Mouse (Mus musculus) G1E (cell line): ENCODE data around the gene Fam163b. TPM values are rescaled to one million over a fixed set of nuclear protein-coding genes. Genes with fewer than 3 reads are reported as not detected.

Experiments used
- ATAC-seq: 2 replicates; pipeline ENCODE4 v1.8.0; 2016; ENCODE audit warnings: mild to moderate bottlenecking; ENCODE audit not compliant: insufficient number of reproducible peaks, poor library complexity, low FRiP score, severe bottlenecking; ENCODE audit errors: extremely low read depth
- DNase-seq: peaks from one replicate; pipeline ENCODE4 v3.0.0; 2012; ENCODE audit warnings: low spot score
- H3K27me3 ChIP-seq: 2 replicates; pipeline ENCODE4 v1.6.1; 2012; ENCODE audit warnings: mild to moderate bottlenecking, low read length, inconsistent platforms; ENCODE audit not compliant: insufficient read depth
- H3K36me3 ChIP-seq: replicated peaks from 2 replicates; pipeline ENCODE3; 2012; ENCODE audit warnings: mild to moderate bottlenecking, inconsistent platforms
- H3K4me1 ChIP-seq: 2 replicates; pipeline ENCODE4 v1.6.1; 2012; ENCODE audit warnings: low read depth, low read length, inconsistent platforms, mixed read lengths; ENCODE audit not compliant: insufficient read depth
- H3K4me3 ChIP-seq: 2 replicates; pipeline ENCODE4 v1.5.1; 2012; ENCODE audit warnings: low read depth, mild to moderate bottlenecking, inconsistent platforms, low read length, moderate library complexity, mixed read lengths
- H3K9me3 ChIP-seq: replicated peaks from 2 replicates; pipeline ENCODE4 v1.6.1; 2012; ENCODE audit warnings: inconsistent platforms
- CTCF ChIP-seq: IDR thresholded peaks from 2 replicates; pipeline ENCODE4 v1.5.1; 2012; ENCODE audit warnings: low read depth, low read length, inconsistent platforms, mixed read lengths
- GATA1 ChIP-seq: IDR thresholded peaks from 2 replicates; pipeline ENCODE4 v1.6.1; 2012; ENCODE audit warnings: borderline replicate concordance, low read length, inconsistent platforms, mixed read lengths
- GATA2 ChIP-seq: IDR thresholded peaks from 2 replicates; pipeline ENCODE4 v1.6.1; 2012; ENCODE audit warnings: low read depth, low read length, inconsistent platforms, borderline replicate concordance
- POLR2AphosphoS5 ChIP-seq: IDR thresholded peaks from 2 replicates; pipeline ENCODE4 v1.6.1; 2012; ENCODE audit warnings: low read depth, low read length, inconsistent platforms; ENCODE audit not compliant: insufficient replicate concordance
- TAL1 ChIP-seq: conservative IDR thresholded peaks from 2 replicates; pipeline ENCODE4 v1.6.1; 2012; ENCODE audit warnings: low read depth, low read length, inconsistent platforms, mixed read lengths
- polyA plus RNA-seq: library from polyadenylated mRNA; stranded (reverse); fragments of >175 nt; gene quantifications from 2 replicates; pipeline ENCODE4 v1.2.3, GENCODE M21; 2012
- total RNA-seq, 2 experiments: library from RNA; stranded (forward) in 1 of 2; stranded (reverse) in 1 of 2; fragments of 200-1000 nt in 1 of 2; fragments of >200 nt in 1 of 2; fragmentation: Nextera tagmentation in 1 of 2; gene quantifications; 2 replicates each; pipeline ENCODE4 v1.2.3; 2014 to 2017

Gene Fam163b
- total RNA-seq (2014; fragmentation: Nextera tagmentation) (not detected in 2 replicates), total RNA-seq (2017) (0.16 TPM in 1 of 2 replicates, not detected in the other), polyA plus RNA-seq (not detected in 2 replicates)

DNA sequence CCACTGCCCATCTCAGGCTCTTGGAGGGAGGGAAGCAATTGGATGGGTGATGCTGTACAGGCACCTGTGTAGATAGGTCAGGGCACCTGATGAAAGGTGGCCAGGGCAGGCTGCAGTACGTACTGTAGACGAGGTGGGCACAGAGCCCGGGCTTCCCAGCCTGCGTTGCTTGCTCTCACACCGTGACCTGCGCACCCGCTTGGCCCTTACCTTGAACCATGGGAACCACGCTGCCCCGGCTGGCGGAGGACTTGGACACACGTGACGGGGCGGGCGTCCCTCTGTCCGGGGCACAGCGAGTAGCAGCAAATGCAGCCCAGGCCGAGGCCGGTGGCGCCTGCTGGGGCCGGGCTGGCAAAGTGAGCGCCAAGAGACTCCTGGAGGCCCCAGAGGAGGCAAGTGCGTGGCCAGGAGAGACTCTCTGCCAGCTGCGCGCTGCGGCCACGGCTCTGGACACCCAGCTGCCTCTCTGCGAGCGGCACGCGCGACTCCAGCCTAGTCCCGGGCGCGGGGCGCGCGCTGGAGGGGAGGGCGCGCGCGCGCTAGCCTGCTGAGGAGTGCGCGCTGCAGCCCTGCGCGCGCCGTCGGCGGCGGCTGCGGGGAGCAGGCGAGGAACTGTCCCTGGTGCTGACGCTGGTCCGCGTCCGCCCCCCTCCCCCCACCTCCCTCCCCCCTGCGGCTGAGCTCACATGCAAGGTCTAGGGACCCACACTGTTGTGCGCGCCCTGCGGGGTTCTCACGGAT, at the start of gene Fam163b:
Gene Fam163b (minus strand): TSS at position 542 of the 744 bp plus-strand sequence.
- no peaks in the 10 kb centered on the region for H3K36me3 ChIP-seq
- DNase-seq (no peak), ATAC-seq (no peak)
- H3K4me3 ChIP-seq = no peak within 1 kb of the TSS
- H3K4me1 ChIP-seq = no peaks in the 10 kb centered on the region
- no peaks in the 10 kb centered on the region for H3K9me3 ChIP-seq
- no peaks in the 10 kb centered on the region; the same call in none of the 2 replicates for H3K27me3 ChIP-seq
- no peak for TF ChIP-seq POLR2AphosphoS5
- TF ChIP-seq GATA2 = no peak
- no peak for TF ChIP-seq CTCF
- TF ChIP-seq GATA1 = no peak
- no peak for TF ChIP-seq TAL1

DNA sequence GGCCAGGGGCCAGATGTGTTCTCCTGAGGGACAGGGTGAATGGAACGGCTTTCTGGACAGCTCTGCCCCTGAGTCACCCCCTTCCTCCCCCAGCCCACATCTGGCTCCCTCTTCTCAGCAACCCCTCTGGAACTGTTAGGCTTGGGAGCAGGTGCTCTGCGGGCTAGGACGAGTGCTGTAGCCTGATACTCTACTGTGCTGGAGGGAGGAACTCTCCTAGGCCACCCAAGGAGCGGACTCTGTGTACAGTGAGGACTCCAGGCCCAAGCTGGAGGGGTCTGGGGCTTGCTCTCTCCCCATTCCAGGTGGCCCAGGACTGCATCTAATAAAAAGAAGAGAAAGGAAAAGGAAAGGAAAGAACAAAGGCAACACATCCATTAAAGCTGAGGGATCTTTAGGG, 47.7 kb upstream of the Fam163b start:
- H3K4me3 ChIP-seq = no peak overlapping the region
- no peak for ATAC-seq
- no peak for DNase-seq
- H3K36me3 ChIP-seq = no peaks in the 10 kb centered on the region
- H3K4me1 ChIP-seq = no peaks in the 10 kb centered on the region
- peaks cover 20% of the 10 kb centered on the region; the same call in 1 of the 2 replicates for H3K27me3 ChIP-seq
- no peaks in the 10 kb centered on the region for H3K9me3 ChIP-seq
- TF ChIP-seq GATA2 (no peak), CTCF (no peak), POLR2AphosphoS5 (no peak), TAL1 (no peak), GATA1 (no peak)

DNA sequence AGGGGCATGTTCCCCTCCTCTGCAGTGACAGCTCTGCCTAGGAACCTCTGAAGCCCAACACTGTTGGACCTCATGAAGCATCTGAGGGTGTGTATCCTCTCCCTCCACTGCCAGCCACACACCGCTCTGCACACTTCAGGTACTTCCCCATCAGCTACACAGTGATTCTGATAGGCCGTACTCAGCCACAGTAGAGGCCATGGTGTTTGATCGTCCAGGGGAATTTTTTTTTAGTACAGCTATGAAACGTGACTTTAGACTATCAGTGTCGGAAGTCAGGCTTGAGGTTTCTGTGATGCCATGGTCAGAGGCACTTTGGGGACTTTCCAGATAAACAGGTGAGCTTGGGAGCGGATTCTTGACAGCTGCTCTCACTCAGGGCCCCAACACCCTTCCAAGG, 45.2 kb upstream of the Fam163b start:
- DNase-seq (no peak), ATAC-seq (no peak)
- TF ChIP-seq GATA1 = no peak
- TF ChIP-seq GATA2 = no peak
- no peak for TF ChIP-seq CTCF
- TF ChIP-seq POLR2AphosphoS5 = no peak
- no peak for TF ChIP-seq TAL1
- no peak overlapping the region for H3K4me3 ChIP-seq
- no peaks in the 10 kb centered on the region for H3K4me1 ChIP-seq
- no peaks in the 10 kb centered on the region for H3K9me3 ChIP-seq
- H3K27me3 ChIP-seq = peaks cover 32% of the 10 kb centered on the region
- H3K36me3 ChIP-seq = no peaks in the 10 kb centered on the region

DNA sequence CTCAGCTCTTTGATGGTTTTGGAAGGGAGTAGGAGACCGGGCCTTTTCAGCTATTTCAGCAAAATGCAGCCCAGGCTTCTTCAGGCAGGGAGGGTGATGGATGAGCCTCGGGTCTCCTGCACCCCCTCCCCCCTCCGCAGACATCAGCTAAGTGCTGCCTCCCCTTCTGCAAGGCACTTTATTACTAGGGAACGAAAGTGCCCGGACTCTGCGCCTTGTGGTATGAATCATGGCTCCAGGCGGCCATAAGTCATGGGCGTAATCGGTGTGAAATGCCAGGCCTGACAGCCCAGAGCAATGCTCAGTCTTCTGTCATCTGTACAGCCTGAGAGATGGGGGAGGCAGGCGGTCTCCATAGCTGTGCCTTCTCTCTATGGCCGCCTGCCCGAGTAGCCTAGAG, 41.4 kb upstream of the Fam163b start:
- Histone ChIP-seq H3K36me3 (no peaks in the 10 kb centered on the region), H3K27me3 (peaks cover 24% of the 10 kb centered on the region), H3K4me1 (no peaks in the 10 kb centered on the region), H3K4me3 (no peak overlapping the region), H3K9me3 (no peaks in the 10 kb centered on the region)
- ATAC-seq (no peak), DNase-seq (no peak)
- TF ChIP-seq POLR2AphosphoS5 = no peak
- no peak for TF ChIP-seq GATA2
- no peak for TF ChIP-seq GATA1
- no peak for TF ChIP-seq CTCF
- no peak for TF ChIP-seq TAL1

DNA sequence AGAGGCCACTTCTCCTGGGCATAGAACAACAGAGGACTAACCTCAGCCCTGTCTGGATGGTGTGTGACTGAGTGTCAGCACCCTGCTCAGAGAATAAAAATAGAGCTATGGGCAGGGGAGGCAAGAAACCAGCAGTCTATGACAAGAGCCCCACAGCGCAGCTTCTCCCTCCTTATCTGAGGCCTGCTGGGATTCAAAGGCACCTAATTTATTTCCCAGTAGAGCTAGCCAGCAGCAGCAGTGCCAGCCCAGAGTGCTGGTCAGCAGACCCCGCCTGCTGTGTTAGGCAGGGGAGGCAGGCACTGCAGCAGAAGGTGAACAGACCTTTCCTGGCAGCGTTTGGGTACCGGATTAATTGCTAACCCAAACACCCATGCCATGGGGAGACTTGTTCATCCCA, 39.6 kb upstream of the Fam163b start:
- peaks cover 24% of the 10 kb centered on the region for H3K27me3 ChIP-seq
- H3K36me3 ChIP-seq = no peaks in the 10 kb centered on the region
- H3K9me3 ChIP-seq = no peaks in the 10 kb centered on the region
- H3K4me1 ChIP-seq = no peaks in the 10 kb centered on the region
- DNase-seq (no peak), ATAC-seq (no peak)
- TF ChIP-seq TAL1 (no peak), GATA1 (no peak), POLR2AphosphoS5 (no peak), CTCF (no peak), GATA2 (no peak)
- no peak overlapping the region for H3K4me3 ChIP-seq

DNA sequence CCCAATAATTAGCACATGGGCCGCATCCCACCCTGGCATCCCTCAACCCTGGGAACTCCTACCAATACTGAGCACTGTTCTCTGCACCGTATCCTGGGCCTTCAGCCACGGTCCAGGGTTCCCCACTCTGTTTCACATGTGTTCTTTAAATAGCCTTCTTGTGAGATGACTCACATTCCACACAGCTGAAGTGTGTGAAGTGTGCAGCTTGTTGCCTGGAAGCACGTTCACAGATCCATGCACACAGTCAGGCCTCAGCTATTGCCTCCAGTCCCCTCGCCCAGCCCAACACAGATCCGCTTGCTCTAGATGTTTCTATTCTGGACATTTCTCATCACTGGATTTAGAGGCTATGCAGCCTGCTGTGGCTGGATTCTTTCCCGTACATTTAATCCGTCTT, 36.8 kb upstream of the Fam163b start:
- Histone ChIP-seq H3K27me3 (peaks cover 12% of the 10 kb centered on the region; the same call in 1 of the 2 replicates), H3K36me3 (no peaks in the 10 kb centered on the region), H3K4me1 (no peaks in the 10 kb centered on the region), H3K4me3 (no peak overlapping the region), H3K9me3 (no peaks in the 10 kb centered on the region)
- DNase-seq (no peak), ATAC-seq (no peak)
- TF ChIP-seq POLR2AphosphoS5 (no peak), TAL1 (no peak), GATA2 (no peak), GATA1 (no peak), CTCF (no peak)
